Mouse (Mus musculus): Measurements from ENCODE around the gene Ndufaf5. TPM values are rescaled to one million over a fixed set of nuclear protein-coding genes. Genes with fewer than 3 reads are reported as not detected.

The Ndufaf5 gene
- total RNA-seq, 2 experiments from 2014 or later: 20.9 to 21.1 TPM

Other genes starting within 250 kb of the Ndufaf5 start
- 18.0 and 19.6 TPM in 2 replicates for gene Tasp1, start 103.8 kb upstream of the Ndufaf5 start, total RNA-seq (2015)
- 22.2 and 29.6 TPM in 2 replicates for gene Tasp1, start 103.8 kb upstream of the Ndufaf5 start, total RNA-seq (2017)
- gene Gm17374, start 18.6 kb upstream of the Ndufaf5 start, total RNA-seq (2015): not detected in 2 replicates
- gene Gm17374, start 18.6 kb upstream of the Ndufaf5 start, total RNA-seq (2017): not detected in 2 replicates
- 42.8 and 43.7 TPM in 2 replicates for gene Esf1, start 85 bp upstream of the Ndufaf5 start, total RNA-seq (2015)
- 46.9 and 69.0 TPM in 2 replicates for gene Esf1, start 85 bp upstream of the Ndufaf5 start, total RNA-seq (2017)
- gene Sel1l2, start 219.1 kb downstream of the Ndufaf5 start, total RNA-seq (2015): not detected in 2 replicates
- gene Sel1l2, start 219.1 kb downstream of the Ndufaf5 start, total RNA-seq (2017): not detected in 2 replicates
- 2.4 and 7.0 TPM in 2 replicates for gene Macrod2, start 224.7 kb downstream of the Ndufaf5 start, total RNA-seq (2015)
- 3.8 and 11.3 TPM in 2 replicates for gene Macrod2, start 224.7 kb downstream of the Ndufaf5 start, total RNA-seq (2017)

All from megakaryocyte progenitor cell, adult 5-6 weeks (primary cell).